Comparison of ENCODE assay signal across 13 mouse cellular contexts in genomic region chr17:33888230-33888629, GRCm38 (mm10). TPM values are rescaled to one million over a fixed set of nuclear protein-coding genes. Genes with fewer than 3 reads are reported as not detected.
ATAC-seq lines count a peak whose summit lies in the region.
"Not testable (repeated sequence)": the region's sequence is repeated elsewhere in the genome, so short reads cannot be mapped to it uniquely, and the experiment has no call there.
"Had no signal": no experiment of that assay in that cellular context is flagged by ENCODE, and none has a peak within 500 bp of the region (broad histone marks: within the 10 kb centered on the region; RNA-seq: fewer than 3 reads in every experiment).

No protein-coding gene starts in this region.

- peak overlapping the region; percentile 62; the same call in 1 of the 2 replicates for H3K4me3 ChIP-seq in embryonic facial prominence, embryonic 13.5 days
- H3K4me3 ChIP-seq in forebrain, embryonic 12.5 days (replicated peaks); lung, embryonic 15.5 days; neural tube, embryonic 13.5 days: not testable (repeated sequence)
- H3K4me3 ChIP-seq in heart, embryonic 14.5 days (ENCODE audit: control insufficient read depth in 1 of 2, insufficient read depth in 1 of 2, low read depth in 1 of 2, low read length in 2 of 2): peak overlapping the region in 1 of 2 experiments; percentile 66; a peak in 1 of 4 replicates
- 0 out of 2 replicates have a peak overlapping the region, but pooled peaks have one; percentile 7 for H3K4me3 ChIP-seq in kidney, embryonic 15.5 days (replicated peaks)
- H3K4me3 ChIP-seq in liver, embryonic 12.5 days: peak overlapping the region; percentile 85

- peaks cover 14% of the 10 kb centered on the region for H3K4me1 ChIP-seq in embryonic facial prominence, embryonic 13.5 days
- peaks cover 13% of the 10 kb centered on the region for H3K4me1 ChIP-seq in forebrain, embryonic 12.5 days
- H3K4me1 ChIP-seq in heart, embryonic 14.5 days (ENCODE audit: control insufficient read depth in 2 of 2, insufficient read depth in 2 of 2, low read length in 2 of 2): not testable (repeated sequence)
- H3K4me1 ChIP-seq in kidney, embryonic 15.5 days: peaks cover 18% of the 10 kb centered on the region
- peaks cover 24% of the 10 kb centered on the region for H3K4me1 ChIP-seq in liver, embryonic 12.5 days
- peaks cover 17% of the 10 kb centered on the region; the same call in 1 of the 2 replicates for H3K4me1 ChIP-seq in lung, embryonic 15.5 days
- peaks cover 14% of the 10 kb centered on the region for H3K4me1 ChIP-seq in neural tube, embryonic 13.5 days (replicated peaks)

- peaks cover 21% of the 10 kb centered on the region for H3K36me3 ChIP-seq in embryonic facial prominence, embryonic 13.5 days
- H3K36me3 ChIP-seq in forebrain, embryonic 12.5 days (replicated peaks): peaks cover 22% of the 10 kb centered on the region
- H3K36me3 ChIP-seq in heart, embryonic 14.5 days (ENCODE audit: control insufficient read depth, insufficient read depth, low read length): peaks cover 27% of the 10 kb centered on the region
- peaks cover 27% of the 10 kb centered on the region for H3K36me3 ChIP-seq in kidney, embryonic 15.5 days
- H3K36me3 ChIP-seq in liver, embryonic 12.5 days: peaks cover 45% of the 10 kb centered on the region
- peaks cover 13% of the 10 kb centered on the region; the same call in 1 of the 2 replicates for H3K36me3 ChIP-seq in lung, embryonic 15.5 days
- H3K36me3 ChIP-seq in neural tube, embryonic 13.5 days: not testable (repeated sequence)

- H3K27me3 ChIP-seq in embryonic facial prominence, embryonic 13.5 days; forebrain, embryonic 12.5 days; heart, embryonic 14.5 days (ENCODE audit: control insufficient read depth, insufficient read depth, low read length); kidney, embryonic 15.5 days; liver, embryonic 12.5 days (replicated peaks); lung, embryonic 15.5 days; neural tube, embryonic 13.5 days: not testable (repeated sequence)

- H3K27ac ChIP-seq in embryonic facial prominence, embryonic 13.5 days; forebrain, embryonic 12.5 days; heart, embryonic 14.5 days (replicated peaks in 1 of 2; ENCODE audit: control insufficient read depth in 1 of 2, insufficient read depth in 1 of 2, low read depth in 2 of 2, low read length in 2 of 2); kidney, embryonic 15.5 days; lung, embryonic 15.5 days; neural tube, embryonic 13.5 days (replicated peaks): not testable (repeated sequence)
- H3K27ac ChIP-seq in liver, embryonic 12.5 days: 0 out of 2 replicates have a peak overlapping the region, but pooled peaks have one; percentile 49

- H3K4me2 ChIP-seq in embryonic facial prominence, embryonic 13.5 days: peak overlapping the region; percentile 65
- peak overlapping the region; percentile 31 for H3K4me2 ChIP-seq in forebrain, embryonic 12.5 days
- H3K4me2 ChIP-seq in heart, embryonic 14.5 days (ENCODE audit: low read length): peak overlapping the region; percentile 69
- H3K4me2 ChIP-seq in kidney, embryonic 15.5 days: peak overlapping the region; percentile 63
- peak overlapping the region; percentile 77 for H3K4me2 ChIP-seq in liver, embryonic 12.5 days
- H3K4me2 ChIP-seq in lung, embryonic 15.5 days: peak overlapping the region; percentile 62; the same call in 1 of the 2 replicates
- 0 out of 2 replicates have a peak overlapping the region, but pooled peaks have one; percentile 11 for H3K4me2 ChIP-seq in neural tube, embryonic 13.5 days

- 0 out of 2 replicates have a peak overlapping the region, but pooled peaks have one; percentile 27 for H3K9ac ChIP-seq in embryonic facial prominence, embryonic 13.5 days
- H3K9ac ChIP-seq in forebrain, embryonic 12.5 days; heart, embryonic 14.5 days (ENCODE audit: low read length); kidney, embryonic 15.5 days; lung, embryonic 15.5 days; neural tube, embryonic 13.5 days: not testable (repeated sequence)
- peak overlapping the region; percentile 93; the same call in 1 of the 2 replicates for H3K9ac ChIP-seq in liver, embryonic 12.5 days

- H3K9me3 ChIP-seq in embryonic facial prominence, embryonic 13.5 days; forebrain, embryonic 12.5 days; heart, embryonic 14.5 days (ENCODE audit: control insufficient read depth, low read length); kidney, embryonic 15.5 days (replicated peaks); liver, embryonic 12.5 days (replicated peaks); lung, embryonic 15.5 days; neural tube, embryonic 13.5 days: not testable (repeated sequence)

- ATAC-seq in embryonic facial prominence, embryonic 13.5 days (ENCODE audit: insufficient number of reproducible peaks, insufficient read depth, low FRiP score, low TSS enrichment, low read depth); forebrain, embryonic 12.5 days (ENCODE audit: low FRiP score); heart, embryonic 14.5 days (ENCODE audit: insufficient number of reproducible peaks, insufficient read depth, low FRiP score, low read depth); kidney, embryonic 15.5 days (replicated peaks; ENCODE audit: low FRiP score); liver, embryonic 12.5 days; lung, embryonic 15.5 days (ENCODE audit: borderline replicate concordance, extremely low read depth, low FRiP score, low TSS enrichment); neural tube, embryonic 13.5 days (ENCODE audit: low read depth): not testable (repeated sequence)

RNA-seq across cellular contexts. Expression of gene Kifc1, which starts 2.2 kb away (rescaled TPM):
- polyA plus RNA-seq in embryonic facial prominence, embryonic 13.5 days (2015; fragmentation: Nextera tagmentation; extraction: Ambion mirVana): 7.2 and 7.3 TPM in 2 replicates
- polyA plus RNA-seq in forebrain, embryonic 12.5 days (2016; fragmentation: Nextera tagmentation; extraction: Ambion mirVana): 5.4 and 7.4 TPM in 2 replicates
- polyA plus RNA-seq in heart, embryonic 14.5 days (2014; fragmentation: Nextera tagmentation; extraction: Ambion mirVana): 4.5 and 5.4 TPM in 2 replicates
- polyA plus RNA-seq in kidney, embryonic 15.5 days (2015; fragmentation: Nextera tagmentation; extraction: Ambion mirVana): 8.2 and 9.1 TPM in 2 replicates
- polyA plus RNA-seq in liver, embryonic 12.5 days (2016; fragmentation: Nextera tagmentation; extraction: Ambion mirVana): 4.8 and 6.0 TPM in 2 replicates
- 10.1 and 10.6 TPM in 2 replicates for polyA plus RNA-seq in lung, embryonic 15.5 days (2015; fragmentation: Nextera tagmentation; extraction: Ambion mirVana)
- 1.2 and 2.5 TPM in 2 replicates for polyA plus RNA-seq in neural tube, embryonic 13.5 days (2015; fragmentation: Nextera tagmentation; extraction: Ambion mirVana)

RNA-seq across cellular contexts. Expression of gene Gm7029, which starts 14.6 kb away (rescaled TPM):
- polyA plus RNA-seq in embryonic facial prominence, embryonic 13.5 days (2015; fragmentation: Nextera tagmentation; extraction: Ambion mirVana): not detected in 2 replicates
- not detected in 2 replicates for polyA plus RNA-seq in forebrain, embryonic 12.5 days (2016; fragmentation: Nextera tagmentation; extraction: Ambion mirVana)
- polyA plus RNA-seq in heart, embryonic 14.5 days (2014; fragmentation: Nextera tagmentation; extraction: Ambion mirVana): not detected in 2 replicates
- not detected in 2 replicates for polyA plus RNA-seq in kidney, embryonic 15.5 days (2015; fragmentation: Nextera tagmentation; extraction: Ambion mirVana)
- polyA plus RNA-seq in liver, embryonic 12.5 days (2016; fragmentation: Nextera tagmentation; extraction: Ambion mirVana): not detected in 2 replicates
- polyA plus RNA-seq in lung, embryonic 15.5 days (2015; fragmentation: Nextera tagmentation; extraction: Ambion mirVana): not detected in 2 replicates
- not detected in 2 replicates for polyA plus RNA-seq in neural tube, embryonic 13.5 days (2015; fragmentation: Nextera tagmentation; extraction: Ambion mirVana)
- polyA plus RNA-seq: activated CD4-positive, CD25-positive, alpha-beta regulatory T cell, adult 4 months; forebrain, postnatal 0 days; hindbrain, embryonic 16.5 days; liver, adult 2 months; neural tube, embryonic 11.5 days; testis, adult 2 months had no signal

RNA-seq across cellular contexts. Expression of gene Platr17, which starts 16.7 kb away (rescaled TPM):
- polyA plus RNA-seq in embryonic facial prominence, embryonic 13.5 days (2015; fragmentation: Nextera tagmentation; extraction: Ambion mirVana): 0.27 TPM in 1 of 2 replicates, not detected in the other
- not detected in 2 replicates for polyA plus RNA-seq in forebrain, embryonic 12.5 days (2016; fragmentation: Nextera tagmentation; extraction: Ambion mirVana)
- 0.26 and 0.35 TPM in 2 replicates for polyA plus RNA-seq in heart, embryonic 14.5 days (2014; fragmentation: Nextera tagmentation; extraction: Ambion mirVana)
- 0.19 TPM in 1 of 2 replicates, not detected in the other for polyA plus RNA-seq in kidney, embryonic 15.5 days (2015; fragmentation: Nextera tagmentation; extraction: Ambion mirVana)
- polyA plus RNA-seq in liver, embryonic 12.5 days (2016; fragmentation: Nextera tagmentation; extraction: Ambion mirVana): 0.51 and 0.78 TPM in 2 replicates
- 0.28 and 0.31 TPM in 2 replicates for polyA plus RNA-seq in lung, embryonic 15.5 days (2015; fragmentation: Nextera tagmentation; extraction: Ambion mirVana)
- 0.43 TPM in 1 of 2 replicates, not detected in the other for polyA plus RNA-seq in neural tube, embryonic 13.5 days (2015; fragmentation: Nextera tagmentation; extraction: Ambion mirVana)
- polyA plus RNA-seq: neural tube, embryonic 11.5 days; testis, adult 2 months had no signal

RNA-seq across cellular contexts. Expression of gene Daxx, which starts 21.0 kb away (rescaled TPM):
- 57.7 and 58.9 TPM in 2 replicates for polyA plus RNA-seq in embryonic facial prominence, embryonic 13.5 days (2015; fragmentation: Nextera tagmentation; extraction: Ambion mirVana)
- polyA plus RNA-seq in forebrain, embryonic 12.5 days (2016; fragmentation: Nextera tagmentation; extraction: Ambion mirVana): 67.9 and 68.2 TPM in 2 replicates
- polyA plus RNA-seq in heart, embryonic 14.5 days (2014; fragmentation: Nextera tagmentation; extraction: Ambion mirVana): 24.5 and 27.2 TPM in 2 replicates
- polyA plus RNA-seq in kidney, embryonic 15.5 days (2015; fragmentation: Nextera tagmentation; extraction: Ambion mirVana): 47.6 and 60.0 TPM in 2 replicates
- 33.4 and 37.1 TPM in 2 replicates for polyA plus RNA-seq in liver, embryonic 12.5 days (2016; fragmentation: Nextera tagmentation; extraction: Ambion mirVana)
- polyA plus RNA-seq in lung, embryonic 15.5 days (2015; fragmentation: Nextera tagmentation; extraction: Ambion mirVana): 50.8 and 54.6 TPM in 2 replicates
- 51.0 TPM in 2 replicates for polyA plus RNA-seq in neural tube, embryonic 13.5 days (2015; fragmentation: Nextera tagmentation; extraction: Ambion mirVana)

RNA-seq across cellular contexts. Expression of gene Tapbp, which starts 27.5 kb away (rescaled TPM):
- polyA plus RNA-seq in embryonic facial prominence, embryonic 13.5 days (2015; fragmentation: Nextera tagmentation; extraction: Ambion mirVana): 26.6 and 31.9 TPM in 2 replicates
- polyA plus RNA-seq in forebrain, embryonic 12.5 days (2016; fragmentation: Nextera tagmentation; extraction: Ambion mirVana): 16.1 and 19.5 TPM in 2 replicates
- 44.9 and 47.1 TPM in 2 replicates for polyA plus RNA-seq in heart, embryonic 14.5 days (2014; fragmentation: Nextera tagmentation; extraction: Ambion mirVana)
- 28.3 and 35.9 TPM in 2 replicates for polyA plus RNA-seq in kidney, embryonic 15.5 days (2015; fragmentation: Nextera tagmentation; extraction: Ambion mirVana)
- 29.4 and 30.1 TPM in 2 replicates for polyA plus RNA-seq in liver, embryonic 12.5 days (2016; fragmentation: Nextera tagmentation; extraction: Ambion mirVana)
- 45.3 and 52.6 TPM in 2 replicates for polyA plus RNA-seq in lung, embryonic 15.5 days (2015; fragmentation: Nextera tagmentation; extraction: Ambion mirVana)
- polyA plus RNA-seq in neural tube, embryonic 13.5 days (2015; fragmentation: Nextera tagmentation; extraction: Ambion mirVana): 30.4 and 31.1 TPM in 2 replicates

Comparison
In these comparisons a context has a peak if more than half of its experiments do, and no peak if none do; other contexts are left out.
1. H3K4me2 ChIP-seq: peak in every context shown above with its lines; median percentile 77 in liver, embryonic 12.5 days; 69 in heart, embryonic 14.5 days; 65 in embryonic facial prominence, embryonic 13.5 days; 63 in kidney, embryonic 15.5 days; 62 in lung, embryonic 15.5 days; 31 in forebrain, embryonic 12.5 days; 11 in neural tube, embryonic 13.5 days.